Mouse (Mus musculus) embryonic facial prominence, embryonic 13.5 days (tissue): ENCODE measurements around the gene Ankrd2. TPM values are rescaled to one million over a fixed set of nuclear protein-coding genes. Genes with fewer than 3 reads are reported as not detected.

Experiments used
- ATAC-seq: fragments of 200-750 bp; cut with Nextera tagmentation; 2 replicates; pipeline ENCODE4 v1.8.0; 2017; ENCODE audit warnings: low read depth; ENCODE audit not compliant: insufficient number of reproducible peaks, insufficient read depth, low FRiP score, low TSS enrichment
- H3K27ac ChIP-seq: fragments of 300-500 bp; sonication (generic); 2 replicates; pipeline ENCODE4 v1.5.1; 2015; ENCODE audit warnings: moderate library complexity, mild to moderate bottlenecking, inconsistent platforms
- H3K27me3 ChIP-seq: fragments of 300-500 bp; sonication (generic); 2 replicates; pipeline ENCODE4 v1.6.1; 2015; ENCODE audit warnings: mild to moderate bottlenecking, inconsistent platforms
- H3K36me3 ChIP-seq: fragments of 300-500 bp; sonication (generic); 2 replicates; pipeline ENCODE4 v1.6.1; 2015; ENCODE audit warnings: mild to moderate bottlenecking, inconsistent platforms
- H3K4me1 ChIP-seq: fragments of 300-500 bp; sonication (generic); 2 replicates; pipeline ENCODE4 v1.6.1; 2015; ENCODE audit warnings: inconsistent platforms
- H3K4me2 ChIP-seq: fragments of 300-500 bp; sonication (generic); 2 replicates; pipeline ENCODE4 v1.6.1; 2015; ENCODE audit warnings: moderate library complexity, mild to moderate bottlenecking, inconsistent platforms
- H3K4me3 ChIP-seq: fragments of 300-500 bp; sonication (generic); 2 replicates; pipeline ENCODE4 v1.5.1; 2015; ENCODE audit warnings: mild to moderate bottlenecking, inconsistent platforms
- H3K9ac ChIP-seq: fragments of 300-500 bp; sonication (generic); 2 replicates; pipeline ENCODE4 v1.6.1; 2015; ENCODE audit warnings: mild to moderate bottlenecking, inconsistent platforms
- H3K9me3 ChIP-seq: fragments of 300-500 bp; sonication (generic); 2 replicates; pipeline ENCODE4 v1.6.1; 2016; ENCODE audit warnings: inconsistent platforms
- WGBS: fragments of 180-500 bp; shearing (Covaris S2); methylation state at CpG from one replicate; pipeline ENCODE4 v1.1.7; 2015; ENCODE audit warnings: mixed read lengths; 5-methylcytosine and 5-hydroxymethylcytosine counted together
- polyA plus RNA-seq: library from polyadenylated mRNA; unstranded; fragments of >200 nt; fragmentation: Nextera tagmentation; extraction: Ambion mirVana; gene quantifications from 2 replicates; pipeline ENCODE4 v1.2.1, GENCODE M21; 2015

Ankrd2 gene
- polyA plus RNA-seq, 1 experiment from 2014 or later, result 0.31 TPM

- no peak overlapping the region for H3K4me2 ChIP-seq
- no peak overlapping the region for H3K9ac ChIP-seq
- H3K27ac ChIP-seq, result no peak overlapping the region
- no peak for ATAC-seq
- no peaks in the 10 kb centered on the region for H3K9me3 ChIP-seq
- H3K4me1 ChIP-seq, result peaks cover 24% of the 10 kb centered on the region
- no peak overlapping the region for H3K4me3 ChIP-seq
- H3K36me3 ChIP-seq, result peaks cover 13% of the 10 kb centered on the region
- 70% methylated on average over 11 of the region's 11 CpGs for WGBS
- H3K27me3 ChIP-seq, result peaks cover 6% of the 10 kb centered on the region
Observed at GRCm38 (mm10) chr19:42037167-42037702, 1.4 kb downstream of the Ankrd2 start.

DNA sequence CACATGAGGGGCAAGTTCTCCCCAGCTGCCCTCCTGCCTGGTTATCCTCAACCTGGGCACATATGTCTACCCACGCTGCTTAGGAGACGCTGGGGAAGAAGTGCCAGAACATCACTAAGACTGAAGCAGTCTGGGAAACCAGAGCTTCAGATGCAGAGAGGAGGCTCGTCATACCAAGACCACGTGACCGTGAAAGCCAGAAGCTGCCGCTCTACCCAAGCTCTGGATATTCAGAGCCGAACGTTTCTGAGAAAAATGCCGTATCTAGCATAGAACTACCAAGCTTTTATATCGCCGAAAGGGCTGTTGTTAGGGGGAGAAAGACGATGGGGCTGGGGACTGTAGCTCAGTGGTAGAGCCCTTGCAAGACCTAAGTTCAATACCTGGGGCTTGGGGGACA is 2.5 kb downstream of the Ankrd2 start:
- Histone ChIP-seq H3K36me3 (peaks cover 11% of the 10 kb centered on the region), H3K9me3 (no peaks in the 10 kb centered on the region), H3K4me1 (peaks cover 24% of the 10 kb centered on the region), H3K4me3 (no peak overlapping the region), H3K27ac (no peak overlapping the region), H3K27me3 (peaks cover 6% of the 10 kb centered on the region), H3K9ac (no peak overlapping the region), H3K4me2 (no peak overlapping the region)
- WGBS, result 89% methylated on average over 12 of the region's 12 CpGs
- no peak for ATAC-seq

- WGBS, result 97% methylated on average over 6 of the region's 6 CpGs
- Histone ChIP-seq H3K4me2 (no peak overlapping the region), H3K27ac (no peak overlapping the region), H3K36me3 (no peaks in the 10 kb centered on the region), H3K9ac (no peak overlapping the region), H3K9me3 (no peaks in the 10 kb centered on the region), H3K4me3 (no peak overlapping the region), H3K27me3 (peaks cover 6% of the 10 kb centered on the region), H3K4me1 (peaks cover 13% of the 10 kb centered on the region; the same call in 1 of the 2 replicates)
- ATAC-seq, result no peak
Observed at GRCm38 (mm10) chr19:42043988-42044387, 8.2 kb downstream of the Ankrd2 start.

- Histone ChIP-seq H3K36me3 (no peaks in the 10 kb centered on the region), H3K27ac (no peak within 1 kb of the TSS), H3K27me3 (no peaks in the 10 kb centered on the region; the same call in 1 of the 2 replicates), H3K4me3 (peak within 1 kb of the TSS; percentile 37), H3K4me2 (peak within 1 kb of the TSS; percentile 60), H3K9me3 (no peaks in the 10 kb centered on the region), H3K4me1 (peaks cover 13% of the 10 kb centered on the region; the same call in 1 of the 2 replicates), H3K9ac (peak within 1 kb of the TSS; percentile 63)
- 19% methylated on average over 23 of the region's 23 CpGs for WGBS
- ATAC-seq, result peak; percentile 77; the same call in 1 of the 2 replicates
Observed at GRCm38 (mm10) chr19:42045269-42046102, 9.7 kb downstream of the Ankrd2 start, which contains the start of gene Hoga1. Gene Hoga1 (plus strand): TSS chr19:42045610.

- H3K4me2 ChIP-seq, result no peak overlapping the region
- ATAC-seq, result no peak
- no peaks in the 10 kb centered on the region for H3K9me3 ChIP-seq
- H3K4me1 ChIP-seq, result peaks cover 13% of the 10 kb centered on the region; the same call in 1 of the 2 replicates
- no peak overlapping the region for H3K4me3 ChIP-seq
- no peaks in the 10 kb centered on the region for H3K36me3 ChIP-seq
- H3K27ac ChIP-seq, result no peak overlapping the region
- 90% methylated on average over 1 of the region's 1 CpGs for WGBS
- no peak overlapping the region for H3K9ac ChIP-seq
- H3K27me3 ChIP-seq, result no peaks in the 10 kb centered on the region
Observed at GRCm38 (mm10) chr19:42050251-42050650, 14.5 kb downstream of the Ankrd2 start.

DNA sequence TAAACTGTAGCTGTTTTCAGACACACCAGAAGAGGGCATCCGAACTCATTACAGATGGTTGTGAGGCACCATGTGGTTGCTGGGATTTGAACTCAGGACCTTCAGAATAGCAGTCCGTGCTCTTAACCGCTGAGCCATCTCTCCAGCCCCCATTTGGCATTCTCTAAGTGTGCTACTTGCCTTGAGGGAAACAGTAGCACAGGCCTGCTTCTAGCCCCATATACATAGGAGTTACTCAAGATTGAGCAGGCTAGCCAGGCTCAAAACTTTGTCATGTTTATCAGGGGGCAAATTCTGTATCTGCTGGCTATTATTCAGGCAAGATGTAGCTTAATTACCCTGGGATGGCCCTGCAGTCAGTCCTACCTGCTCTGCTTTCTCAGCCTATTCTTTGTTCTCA is 15.6 kb downstream of the Ankrd2 start:
- 0 out of 2 replicates have a peak, but pooled peaks cover 2% of the 10 kb centered on the region for H3K4me1 ChIP-seq
- H3K4me3 ChIP-seq, result no peak overlapping the region
- H3K9ac ChIP-seq, result no peak overlapping the region
- no peak overlapping the region for H3K27ac ChIP-seq
- no peaks in the 10 kb centered on the region for H3K27me3 ChIP-seq
- no peak for ATAC-seq
- H3K4me2 ChIP-seq, result no peak overlapping the region
- H3K9me3 ChIP-seq, result no peaks in the 10 kb centered on the region
- no peaks in the 10 kb centered on the region for H3K36me3 ChIP-seq
- WGBS, result 82% methylated on average over 3 of the region's 3 CpGs

DNA sequence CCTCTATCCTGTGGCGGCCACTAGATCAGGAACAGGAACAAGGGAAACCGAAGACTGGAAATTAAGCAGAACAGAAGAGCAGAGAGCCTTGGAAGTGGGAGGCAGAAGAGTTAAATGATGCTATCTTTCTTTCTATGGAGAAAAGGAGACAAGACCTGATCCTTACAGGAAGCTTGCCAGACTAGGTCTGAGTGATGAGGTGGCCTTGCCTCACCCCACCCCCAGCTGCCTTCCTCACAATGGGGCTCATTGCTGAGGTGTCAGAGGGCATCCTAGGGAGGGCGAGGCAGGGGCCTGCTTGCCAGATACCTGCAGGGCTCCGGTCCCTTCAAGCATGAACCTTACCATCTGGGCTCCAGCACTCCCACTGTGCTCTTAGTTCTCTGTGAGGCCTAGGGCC is 16.1 kb downstream of the Ankrd2 start, which contains the start of gene 4933411K16Rik:
4933411K16Rik (plus strand) TSS at position 301 of the 400 bp plus-strand sequence.
- H3K36me3 ChIP-seq, result no peaks in the 10 kb centered on the region
- 63% methylated on average over 4 of the region's 4 CpGs for WGBS
- ATAC-seq, result no peak
- H3K9me3 ChIP-seq, result no peaks in the 10 kb centered on the region
- H3K27me3 ChIP-seq, result no peaks in the 10 kb centered on the region
- H3K27ac ChIP-seq, result no peak within 1 kb of the TSS
- H3K4me3 ChIP-seq, result no peak within 1 kb of the TSS
- no peak within 1 kb of the TSS for H3K9ac ChIP-seq
- no peaks in the 10 kb centered on the region for H3K4me1 ChIP-seq
- H3K4me2 ChIP-seq, result no peak within 1 kb of the TSS

DNA sequence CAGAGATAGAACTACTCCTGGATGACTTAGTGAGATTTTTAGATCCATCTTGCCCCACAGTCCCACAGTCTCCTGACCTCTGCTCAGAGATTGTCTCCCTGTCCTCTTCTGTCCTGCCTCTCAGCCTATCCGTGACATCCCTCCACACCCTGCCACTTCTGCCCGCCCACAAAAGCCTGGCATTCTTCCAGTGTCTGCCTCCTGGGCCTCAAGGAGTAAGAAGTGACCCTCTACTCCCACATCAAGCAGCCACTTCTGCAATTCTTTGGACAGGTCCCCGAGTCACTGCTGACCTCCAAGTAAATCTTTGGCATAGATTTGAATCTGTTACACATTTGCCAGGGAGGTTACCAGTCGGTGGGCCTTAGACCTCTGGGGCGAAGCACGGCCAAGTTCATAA is 18.5 kb downstream of the Ankrd2 start:
- Histone ChIP-seq H3K4me2 (no peak overlapping the region), H3K27me3 (no peaks in the 10 kb centered on the region), H3K36me3 (no peaks in the 10 kb centered on the region), H3K27ac (no peak overlapping the region), H3K9me3 (no peaks in the 10 kb centered on the region), H3K4me1 (no peaks in the 10 kb centered on the region), H3K4me3 (no peak overlapping the region), H3K9ac (no peak overlapping the region)
- WGBS, result 80% methylated on average over 6 of the region's 6 CpGs
- ATAC-seq, result no peak

GRCm38 (mm10) chr19:42055881-42056280 is 20.1 kb downstream of the Ankrd2 start:
- no peak overlapping the region for H3K9ac ChIP-seq
- no peaks in the 10 kb centered on the region for H3K36me3 ChIP-seq
- H3K4me2 ChIP-seq, result no peak overlapping the region
- no peaks in the 10 kb centered on the region for H3K4me1 ChIP-seq
- H3K27me3 ChIP-seq, result no peaks in the 10 kb centered on the region
- WGBS, result 82% methylated on average over 2 of the region's 2 CpGs
- no peak overlapping the region for H3K4me3 ChIP-seq
- ATAC-seq, result no peak
- no peaks in the 10 kb centered on the region for H3K9me3 ChIP-seq
- H3K27ac ChIP-seq, result no peak overlapping the region

- no peak overlapping the region for H3K4me2 ChIP-seq
- H3K4me3 ChIP-seq, result no peak overlapping the region
- no peaks in the 10 kb centered on the region for H3K36me3 ChIP-seq
- no peaks in the 10 kb centered on the region for H3K27me3 ChIP-seq
- WGBS, result 88% methylated on average over 6 of the region's 6 CpGs
- no peak for ATAC-seq
- H3K4me1 ChIP-seq, result no peaks in the 10 kb centered on the region
- no peak overlapping the region for H3K9ac ChIP-seq
- H3K27ac ChIP-seq, result no peak overlapping the region
- no peaks in the 10 kb centered on the region for H3K9me3 ChIP-seq
Observed at GRCm38 (mm10) chr19:42056719-42057409, 21.1 kb downstream of the Ankrd2 start.

DNA sequence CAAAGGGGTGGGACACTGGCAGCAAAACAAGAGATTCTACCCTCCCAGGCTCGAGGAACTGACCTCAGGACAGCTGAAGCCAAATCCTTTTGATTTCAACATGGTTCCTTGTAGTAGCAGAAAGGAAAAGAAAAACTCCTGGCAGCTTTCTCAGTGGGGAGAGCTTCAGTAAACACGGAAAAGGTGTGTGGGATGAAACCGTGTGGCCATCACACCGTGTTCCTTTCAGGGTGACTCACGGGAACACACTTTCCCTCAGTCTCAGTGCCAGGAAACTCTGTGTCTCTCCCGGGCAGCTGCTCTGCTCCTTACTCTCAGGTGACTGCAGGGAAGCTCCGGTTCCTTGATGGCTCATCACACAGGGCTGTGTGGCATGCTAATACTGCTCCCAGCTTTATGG is 22.6 kb downstream of the Ankrd2 start:
- WGBS, result 72% methylated on average over 7 of the region's 7 CpGs
- no peaks in the 10 kb centered on the region for H3K27me3 ChIP-seq
- no peak for ATAC-seq
- no peaks in the 10 kb centered on the region for H3K4me1 ChIP-seq
- H3K4me3 ChIP-seq, result no peak overlapping the region
- H3K9ac ChIP-seq, result no peak overlapping the region
- no peak overlapping the region for H3K4me2 ChIP-seq
- no peaks in the 10 kb centered on the region for H3K9me3 ChIP-seq
- no peak overlapping the region for H3K27ac ChIP-seq
- H3K36me3 ChIP-seq, result no peaks in the 10 kb centered on the region
